Mouse (Mus musculus) cerebellum, adult 8-10 months (tissue): Measurements from ENCODE around the gene Med26.
A peak's percentile ranks its signal among the peaks of the same experiment; 100 is the strongest.

Source experiments
- DNase-seq: peaks from one replicate; pipeline ENCODE4 v3.0.0; 2022

Med26 gene

GRCm38 (mm10) chr8:72547802-72548643, at the start of gene Med26:
Gene Med26 (minus strand): TSS chr8:72548270.
- peak; percentile 95 for DNase-seq

- DNase-seq, result no peak
Measured at GRCm38 (mm10) chr8:72590198-72590597, 42.1 kb upstream of the Med26 start.

GRCm38 (mm10) chr8:72589286-72589685, 41.2 kb upstream of the Med26 start:
- no peak for DNase-seq

- no peak for DNase-seq
Measured at GRCm38 (mm10) chr8:72588865-72589264, 40.8 kb upstream of the Med26 start.

GRCm38 (mm10) chr8:72587806-72588205, 39.7 kb upstream of the Med26 start:
- DNase-seq, result peak; percentile 23

GRCm38 (mm10) chr8:72584390-72584789, 36.3 kb upstream of the Med26 start:
- DNase-seq, result no peak

- DNase-seq, result no peak
Measured at GRCm38 (mm10) chr8:72583056-72583771, 35.1 kb upstream of the Med26 start.

- no peak for DNase-seq
Measured at GRCm38 (mm10) chr8:72579374-72579773, 31.3 kb upstream of the Med26 start.

- DNase-seq, result no peak
Measured at GRCm38 (mm10) chr8:72577941-72578340, 29.9 kb upstream of the Med26 start.

GRCm38 (mm10) chr8:72577266-72577665, 29.2 kb upstream of the Med26 start:
- DNase-seq, result no peak

- no peak for DNase-seq
Measured at GRCm38 (mm10) chr8:72575915-72576314, 27.8 kb upstream of the Med26 start.

- no peak for DNase-seq
Measured at GRCm38 (mm10) chr8:72573450-72573849, 25.4 kb upstream of the Med26 start.

- peak; percentile 32 for DNase-seq
Measured at GRCm38 (mm10) chr8:72572507-72572906, 24.4 kb upstream of the Med26 start.

GRCm38 (mm10) chr8:72571611-72572473, 23.8 kb upstream of the Med26 start, which contains the start of gene Tmem38a:
Gene Tmem38a (plus strand): TSS chr8:72572055.
- peak; percentile 72 for DNase-seq

- DNase-seq, result peak; percentile 98
Measured at GRCm38 (mm10) chr8:72570633-72571610, 22.9 kb upstream of the Med26 start, which contains the start of gene Smim7. Gene Smim7 (minus strand): TSS chr8:72571088.

- no peak for DNase-seq
Measured at GRCm38 (mm10) chr8:72565970-72566369, 17.9 kb upstream of the Med26 start.

GRCm38 (mm10) chr8:72561111-72561689, 13.1 kb upstream of the Med26 start:
- no peak for DNase-seq

- no peak for DNase-seq
Measured at GRCm38 (mm10) chr8:72555770-72556169, 7.7 kb upstream of the Med26 start.

GRCm38 (mm10) chr8:72549314-72549892, 1.3 kb upstream of the Med26 start:
- no peak for DNase-seq

- DNase-seq, result peak; percentile 36
Measured at GRCm38 (mm10) chr8:72548644-72549313, 709 bp upstream of the Med26 start.
